Mouse (Mus musculus): ENCODE data around the gene Rnf43. TPM values are rescaled to one million over a fixed set of nuclear protein-coding genes. Genes with fewer than 3 reads are reported as not detected.

Rnf43 gene
- polyA plus RNA-seq, 1 experiment = 9.0 TPM

DNA sequence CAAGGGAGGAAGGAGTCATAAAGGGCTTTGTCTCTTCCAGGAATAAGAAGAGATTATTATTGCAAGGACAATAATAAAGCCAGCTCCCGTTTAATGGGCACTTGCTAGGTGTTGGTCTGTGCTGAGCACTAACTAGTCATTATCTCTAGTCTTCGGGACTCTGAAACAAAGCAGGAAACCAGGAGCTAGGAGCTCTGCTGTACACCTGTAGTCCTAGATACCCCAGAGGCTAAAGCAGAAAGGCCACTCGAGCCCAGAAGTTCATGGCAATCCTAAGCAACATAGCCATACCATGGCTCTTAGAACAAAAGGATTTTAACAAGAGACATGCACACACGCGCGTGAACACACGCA lies 47.7 kb downstream of the Rnf43 start:
- no peak for DNase-seq
- Histone ChIP-seq H3K27ac (ENCODE audit: control insufficient read depth, insufficient read depth, low read length) (no peak overlapping the region), H3K27me3 (ENCODE audit: control insufficient read depth, insufficient read depth, low read length) (no peaks in the 10 kb centered on the region; the same call in 1 of the 2 replicates), H3K4me1 (replicated peaks; ENCODE audit: control insufficient read depth, insufficient read depth, low read length) (peaks cover 9% of the 10 kb centered on the region), H3K4me3 (ENCODE audit: control insufficient read depth, insufficient read depth, low read length) (no peak overlapping the region), H3K36me3 (ENCODE audit: control insufficient read depth, insufficient read depth, low read length) (no peaks in the 10 kb centered on the region)
- 80% methylated on average over 7 of the region's 7 CpGs for WGBS
- TF ChIP-seq CTCF (IDR thresholded peaks at IDR 0.05; ENCODE audit: borderline replicate concordance, control insufficient read depth, extremely low read depth, insufficient read depth, low read length, poor library complexity) (no peak), POLR2A (IDR thresholded peaks at IDR 0.05; ENCODE audit: control insufficient read depth, extremely low read depth, insufficient read depth, low read length, poor library complexity) (no peak)

DNA sequence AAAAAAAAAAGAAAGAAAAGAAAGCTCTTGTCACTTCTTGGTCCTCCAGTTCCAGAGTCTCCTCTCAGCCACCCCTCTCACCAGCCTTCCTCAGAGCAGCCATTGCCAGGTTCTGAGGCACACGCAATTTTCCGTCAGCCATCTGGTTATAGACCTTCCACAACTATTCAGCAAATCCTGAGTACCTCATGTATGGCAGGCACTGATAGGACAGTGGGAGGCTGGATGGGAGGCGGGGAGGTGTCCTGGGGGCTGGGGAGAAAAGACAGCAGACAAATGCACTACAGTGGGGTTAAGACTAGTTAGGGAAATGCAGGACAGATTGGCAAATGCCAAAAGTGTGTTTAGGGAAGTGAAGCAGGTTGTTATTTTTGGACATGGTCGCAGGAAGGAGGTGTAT lies 49.7 kb downstream of the Rnf43 start:
- WGBS = 82% methylated on average over 4 of the region's 4 CpGs
- Histone ChIP-seq H3K36me3 (ENCODE audit: control insufficient read depth, insufficient read depth, low read length) (no peaks in the 10 kb centered on the region), H3K4me3 (ENCODE audit: control insufficient read depth, insufficient read depth, low read length) (no peak overlapping the region), H3K27ac (ENCODE audit: control insufficient read depth, insufficient read depth, low read length) (no peak overlapping the region), H3K27me3 (ENCODE audit: control insufficient read depth, insufficient read depth, low read length) (no peaks in the 10 kb centered on the region; the same call in 1 of the 2 replicates), H3K4me1 (replicated peaks; ENCODE audit: control insufficient read depth, insufficient read depth, low read length) (peaks cover 9% of the 10 kb centered on the region)
- DNase-seq = no peak
- no peak for TF ChIP-seq CTCF (IDR thresholded peaks at IDR 0.05; ENCODE audit: borderline replicate concordance, control insufficient read depth, extremely low read depth, insufficient read depth, low read length, poor library complexity)
- TF ChIP-seq POLR2A (IDR thresholded peaks at IDR 0.05; ENCODE audit: control insufficient read depth, extremely low read depth, insufficient read depth, low read length, poor library complexity) = no peak

DNA sequence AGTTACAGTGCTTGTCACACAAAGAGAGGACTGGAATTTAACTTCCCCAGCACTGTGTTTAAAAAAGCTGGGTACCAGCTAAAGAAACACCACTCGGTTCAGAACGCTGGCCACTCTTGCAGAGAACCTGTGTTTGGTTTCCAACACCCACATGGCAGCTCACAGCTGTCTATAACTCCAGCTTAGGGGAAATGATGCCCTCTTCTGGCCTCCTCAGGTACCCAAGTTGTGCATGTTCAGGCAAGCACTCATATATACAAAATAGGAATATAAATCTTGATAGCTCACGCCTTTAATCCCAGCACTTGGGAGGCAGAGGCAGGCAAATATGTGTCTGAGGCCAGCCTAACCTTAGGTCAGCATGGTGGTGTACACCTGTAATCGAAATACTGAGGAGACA lies 53.5 kb downstream of the Rnf43 start:
- no peak overlapping the region for H3K4me3 ChIP-seq (ENCODE audit: control insufficient read depth, insufficient read depth, low read length)
- DNase-seq = no peak
- peaks cover 9% of the 10 kb centered on the region for H3K4me1 ChIP-seq (replicated peaks; ENCODE audit: control insufficient read depth, insufficient read depth, low read length)
- TF ChIP-seq POLR2A (IDR thresholded peaks at IDR 0.05; ENCODE audit: control insufficient read depth, extremely low read depth, insufficient read depth, low read length, poor library complexity) (no peak), CTCF (IDR thresholded peaks at IDR 0.05; ENCODE audit: borderline replicate concordance, control insufficient read depth, extremely low read depth, insufficient read depth, low read length, poor library complexity) (no peak)
- no peak overlapping the region for H3K27ac ChIP-seq (ENCODE audit: control insufficient read depth, insufficient read depth, low read length)
- 94% methylated on average over 4 of the region's 4 CpGs for WGBS
- H3K36me3 ChIP-seq (ENCODE audit: control insufficient read depth, insufficient read depth, low read length) = no peaks in the 10 kb centered on the region
- no peaks in the 10 kb centered on the region for H3K27me3 ChIP-seq (ENCODE audit: control insufficient read depth, insufficient read depth, low read length)

DNA sequence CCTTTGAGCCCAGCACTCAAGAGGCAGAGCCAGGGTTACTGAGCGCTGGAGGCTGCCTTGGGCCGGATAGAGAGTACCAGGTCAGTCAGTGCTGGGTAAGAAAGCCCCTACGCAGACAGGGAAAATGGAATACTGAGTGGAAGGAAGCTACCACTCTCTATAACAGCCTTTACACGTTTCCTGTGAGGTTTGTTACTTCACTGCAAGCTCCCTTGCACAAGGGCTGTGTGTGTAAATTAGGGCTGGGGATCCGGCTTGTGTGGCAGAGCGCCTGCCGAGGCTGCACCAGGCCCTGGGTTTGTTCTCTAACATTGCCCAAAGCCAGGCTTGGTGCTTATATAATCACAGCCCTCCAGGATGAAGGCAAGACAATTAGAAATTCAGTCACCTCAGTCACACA lies 57.0 kb downstream of the Rnf43 start:
- DNase-seq = no peak
- WGBS = 40% methylated on average over 7 of the region's 7 CpGs
- no peaks in the 10 kb centered on the region for H3K36me3 ChIP-seq (ENCODE audit: control insufficient read depth, insufficient read depth, low read length)
- no peaks in the 10 kb centered on the region for H3K27me3 ChIP-seq (ENCODE audit: control insufficient read depth, insufficient read depth, low read length)
- TF ChIP-seq CTCF (IDR thresholded peaks at IDR 0.05; ENCODE audit: borderline replicate concordance, control insufficient read depth, extremely low read depth, insufficient read depth, low read length, poor library complexity) = no peak
- TF ChIP-seq POLR2A (IDR thresholded peaks at IDR 0.05; ENCODE audit: control insufficient read depth, extremely low read depth, insufficient read depth, low read length, poor library complexity) = no peak
- peak overlapping the region; percentile 12 for H3K4me3 ChIP-seq (ENCODE audit: control insufficient read depth, insufficient read depth, low read length)
- peak overlapping the region; percentile 83 for H3K27ac ChIP-seq (ENCODE audit: control insufficient read depth, insufficient read depth, low read length)
- peaks cover 27% of the 10 kb centered on the region for H3K4me1 ChIP-seq (replicated peaks; ENCODE audit: control insufficient read depth, insufficient read depth, low read length)

DNA sequence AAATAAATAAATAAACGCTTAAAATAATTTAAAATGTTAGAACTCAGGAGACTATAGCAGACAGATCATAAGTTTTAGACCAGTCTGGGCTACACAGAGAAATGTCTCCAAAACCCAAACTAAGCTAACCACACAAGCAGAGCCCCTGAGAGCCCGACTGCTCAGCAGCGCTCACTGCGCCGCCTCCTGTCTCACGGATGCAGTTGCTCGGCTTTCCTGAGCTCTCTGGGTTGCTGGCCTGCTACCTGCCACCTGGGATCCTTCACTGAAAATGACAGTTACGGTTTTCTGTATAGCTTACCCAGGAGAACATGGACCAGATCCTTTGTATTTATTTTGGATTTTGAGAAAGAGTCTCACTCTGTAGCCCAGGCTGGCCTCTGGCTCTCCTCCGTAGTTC lies 57.8 kb downstream of the Rnf43 start:
- DNase-seq = peak; percentile 79
- H3K27me3 ChIP-seq (ENCODE audit: control insufficient read depth, insufficient read depth, low read length) = no peaks in the 10 kb centered on the region
- H3K4me1 ChIP-seq (replicated peaks; ENCODE audit: control insufficient read depth, insufficient read depth, low read length) = peaks cover 33% of the 10 kb centered on the region
- H3K36me3 ChIP-seq (ENCODE audit: control insufficient read depth, insufficient read depth, low read length) = no peaks in the 10 kb centered on the region
- TF ChIP-seq CTCF (IDR thresholded peaks at IDR 0.05; ENCODE audit: borderline replicate concordance, control insufficient read depth, extremely low read depth, insufficient read depth, low read length, poor library complexity) = peak; percentile 79; the same call in 1 of the 2 replicates
- no peak for TF ChIP-seq POLR2A (IDR thresholded peaks at IDR 0.05; ENCODE audit: control insufficient read depth, extremely low read depth, insufficient read depth, low read length, poor library complexity)
- peak overlapping the region; percentile 48 for H3K4me3 ChIP-seq (ENCODE audit: control insufficient read depth, insufficient read depth, low read length)
- 14% methylated on average over 9 of the region's 9 CpGs for WGBS
- peak overlapping the region; percentile 99 for H3K27ac ChIP-seq (ENCODE audit: control insufficient read depth, insufficient read depth, low read length)

DNA sequence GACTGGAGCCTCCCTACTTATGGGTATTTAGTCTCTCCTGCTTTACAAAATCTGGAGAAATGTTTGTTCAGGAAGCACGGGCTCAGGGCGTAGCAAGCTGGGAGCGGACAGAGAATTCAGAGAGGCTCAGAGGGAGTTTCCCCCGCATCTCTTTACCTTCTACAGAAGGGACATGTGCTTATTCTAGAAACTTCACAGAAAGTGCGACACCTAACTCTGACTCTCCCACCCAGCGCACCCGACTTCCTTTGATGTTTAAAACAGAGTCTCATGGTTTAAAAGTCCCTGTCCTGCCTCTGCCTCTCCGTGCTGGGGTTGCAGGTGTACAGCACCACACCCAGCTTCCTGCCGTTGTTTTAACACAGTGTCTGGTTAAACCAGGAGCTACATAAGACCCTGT lies 58.3 kb downstream of the Rnf43 start:
- Histone ChIP-seq H3K27me3 (ENCODE audit: control insufficient read depth, insufficient read depth, low read length) (no peaks in the 10 kb centered on the region), H3K4me1 (replicated peaks; ENCODE audit: control insufficient read depth, insufficient read depth, low read length) (peaks cover 38% of the 10 kb centered on the region), H3K36me3 (ENCODE audit: control insufficient read depth, insufficient read depth, low read length) (no peaks in the 10 kb centered on the region), H3K27ac (ENCODE audit: control insufficient read depth, insufficient read depth, low read length) (peak overlapping the region; percentile 99), H3K4me3 (ENCODE audit: control insufficient read depth, insufficient read depth, low read length) (peak overlapping the region; percentile 48)
- DNase-seq = peak; percentile 81
- WGBS = 4% methylated on average over 9 of the region's 9 CpGs
- TF ChIP-seq CTCF (IDR thresholded peaks at IDR 0.05; ENCODE audit: borderline replicate concordance, control insufficient read depth, extremely low read depth, insufficient read depth, low read length, poor library complexity) (no peak), POLR2A (IDR thresholded peaks at IDR 0.05; ENCODE audit: control insufficient read depth, extremely low read depth, insufficient read depth, low read length, poor library complexity) (no peak)

DNA sequence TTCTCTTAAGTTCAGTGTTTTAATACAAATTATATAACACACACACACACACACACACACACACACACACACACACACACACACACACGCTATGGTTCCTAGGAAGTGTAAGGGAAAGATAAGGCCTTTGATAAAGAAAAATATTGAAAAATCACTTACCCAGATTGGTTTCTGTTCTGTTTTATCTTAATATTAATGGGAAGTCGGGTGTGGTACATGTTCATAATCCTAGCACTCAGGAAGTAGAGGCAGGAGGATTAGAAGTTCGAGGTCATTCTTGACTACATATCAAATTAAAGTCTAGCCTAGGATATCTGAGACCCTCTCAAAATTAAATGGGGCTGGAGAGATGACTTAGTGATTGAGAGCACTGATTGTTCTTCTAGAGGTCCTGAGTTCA lies 59.6 kb downstream of the Rnf43 start:
- Histone ChIP-seq H3K36me3 (ENCODE audit: control insufficient read depth, insufficient read depth, low read length) (no peaks in the 10 kb centered on the region), H3K4me3 (ENCODE audit: control insufficient read depth, insufficient read depth, low read length) (no peak overlapping the region), H3K4me1 (replicated peaks; ENCODE audit: control insufficient read depth, insufficient read depth, low read length) (peaks cover 51% of the 10 kb centered on the region), H3K27ac (ENCODE audit: control insufficient read depth, insufficient read depth, low read length) (no peak overlapping the region), H3K27me3 (ENCODE audit: control insufficient read depth, insufficient read depth, low read length) (no peaks in the 10 kb centered on the region)
- TF ChIP-seq POLR2A (IDR thresholded peaks at IDR 0.05; ENCODE audit: control insufficient read depth, extremely low read depth, insufficient read depth, low read length, poor library complexity) (no peak), CTCF (IDR thresholded peaks at IDR 0.05; ENCODE audit: borderline replicate concordance, control insufficient read depth, extremely low read depth, insufficient read depth, low read length, poor library complexity) (no peak)
- DNase-seq = no peak
- 86% methylated on average over 3 of the region's 3 CpGs for WGBS
